Mouse (Mus musculus) hindbrain, embryonic 11.5 days (tissue): ENCODE measurements around the gene Plppr3. TPM values are rescaled to one million over a fixed set of nuclear protein-coding genes. Genes with fewer than 3 reads are reported as not detected.

Experiments used
- ATAC-seq: fragments of 200-750 bp; cut with Nextera tagmentation; 2 replicates; pipeline ENCODE4 v1.8.0; 2017; ENCODE audit warnings: mild to moderate bottlenecking, moderate TSS enrichment, moderate library complexity; ENCODE audit not compliant: low FRiP score
- DNase-seq: peaks from one replicate; pipeline ENCODE4 v3.0.0-alpha.2; 2015; ENCODE audit warnings: low spot score
- H3K27ac ChIP-seq: fragments of 300-500 bp; sonication (generic); 2 replicates; pipeline ENCODE4 v1.5.1; 2014; ENCODE audit warnings: mild to moderate bottlenecking, low read depth, low read length
- H3K27me3 ChIP-seq: fragments of 300-500 bp; sonication (generic); 2 replicates; pipeline ENCODE4 v1.6.1; 2014; ENCODE audit warnings: mild to moderate bottlenecking, low read length, moderate library complexity, mixed read lengths; ENCODE audit not compliant: control insufficient read depth, insufficient read depth
- H3K36me3 ChIP-seq: fragments of 300-500 bp; sonication (generic); 2 replicates; pipeline ENCODE4 v1.6.1; 2014; ENCODE audit warnings: mild to moderate bottlenecking, low read length, moderate library complexity, mixed read lengths; ENCODE audit not compliant: control insufficient read depth, insufficient read depth
- H3K4me1 ChIP-seq: fragments of 300-500 bp; sonication (generic); replicated peaks from 2 replicates; pipeline ENCODE4 v1.6.1; 2014; ENCODE audit warnings: low read length, mixed read lengths; ENCODE audit not compliant: control insufficient read depth, insufficient read depth
- H3K4me2 ChIP-seq: fragments of 300-500 bp; sonication (generic); replicated peaks from 2 replicates; pipeline ENCODE4 v1.6.1; 2014; ENCODE audit warnings: mild to moderate bottlenecking, low read depth, low read length
- H3K4me3 ChIP-seq: fragments of 300-500 bp; sonication (generic); 2 replicates; pipeline ENCODE4 v1.5.1; 2014; ENCODE audit warnings: low read depth, low read length
- H3K9ac ChIP-seq: fragments of 300-500 bp; sonication (generic); 2 replicates; pipeline ENCODE4 v1.6.1; 2014; ENCODE audit warnings: low read depth, low read length
- H3K9me3 ChIP-seq: fragments of 300-500 bp; sonication (generic); 2 replicates; pipeline ENCODE4 v1.6.1; 2016; ENCODE audit warnings: low read length; ENCODE audit not compliant: control insufficient read depth
- WGBS: fragments of 180-500 bp; shearing (Covaris S2); extraction: QIAGEN DNeasy Blood & Tissue Kit; methylation state at CpG from one replicate; pipeline ENCODE4 v1.1.7; 2014; 5-methylcytosine and 5-hydroxymethylcytosine counted together
- polyA plus RNA-seq: library from polyadenylated mRNA; unstranded; fragments of >200 nt; fragmentation: Nextera tagmentation; extraction: Ambion mirVana; gene quantifications from 2 replicates; pipeline ENCODE4 v1.2.1, GENCODE M21; 2014

The Plppr3 gene
- polyA plus RNA-seq, 1 experiment from 2014 or later: 150 TPM

GRCm38 (mm10) chr10:79916808-79917531, 42.5 kb upstream of the Plppr3 start, which contains the start of gene Kiss1r:
Gene Kiss1r, plus strand, starts transcription at chr10:79916971.
- DNase-seq: peak; percentile 89
- peaks cover 46% of the 10 kb centered on the region for H3K27me3 ChIP-seq
- peak within 1 kb of the TSS; percentile 39; the same call in 1 of the 2 replicates for H3K27ac ChIP-seq
- H3K4me3 ChIP-seq: peak within 1 kb of the TSS; percentile 82
- peaks cover 26% of the 10 kb centered on the region for H3K4me1 ChIP-seq
- 2% methylated on average over 41 of the region's 42 CpGs for WGBS
- H3K36me3 ChIP-seq: no peaks in the 10 kb centered on the region
- peak; percentile 83 for ATAC-seq
- no peaks in the 10 kb centered on the region for H3K9me3 ChIP-seq
- peak within 1 kb of the TSS; percentile 91 for H3K9ac ChIP-seq
- H3K4me2 ChIP-seq: peak within 1 kb of the TSS; percentile 92

GRCm38 (mm10) chr10:79916081-79916480, 41.6 kb upstream of the Plppr3 start:
- no peaks in the 10 kb centered on the region for H3K9me3 ChIP-seq
- peak overlapping the region; percentile 91 for H3K9ac ChIP-seq
- peaks cover 20% of the 10 kb centered on the region for H3K4me1 ChIP-seq
- DNase-seq: no peak
- WGBS: 5% methylated on average over 8 of the region's 8 CpGs
- peak overlapping the region; percentile 82 for H3K4me3 ChIP-seq
- H3K4me2 ChIP-seq: peak overlapping the region; percentile 92
- no peak overlapping the region for H3K27ac ChIP-seq
- no peaks in the 10 kb centered on the region for H3K36me3 ChIP-seq
- H3K27me3 ChIP-seq: peaks cover 38% of the 10 kb centered on the region
- ATAC-seq: no peak; the same call in 1 of the 2 replicates

- no peaks in the 10 kb centered on the region for H3K9me3 ChIP-seq
- peaks cover 27% of the 10 kb centered on the region for H3K27me3 ChIP-seq
- H3K4me1 ChIP-seq: peaks cover 14% of the 10 kb centered on the region
- 79% methylated on average over 7 of the region's 7 CpGs for WGBS
- H3K4me3 ChIP-seq: no peak overlapping the region
- no peaks in the 10 kb centered on the region for H3K36me3 ChIP-seq
- DNase-seq (no peak), ATAC-seq (no peak)
- no peak overlapping the region for H3K27ac ChIP-seq
- no peak overlapping the region for H3K9ac ChIP-seq
- peak overlapping the region; percentile 6; the same call in 1 of the 2 replicates for H3K4me2 ChIP-seq
Observed at GRCm38 (mm10) chr10:79914948-79915596, 40.6 kb upstream of the Plppr3 start.

GRCm38 (mm10) chr10:79914131-79914947, 39.9 kb upstream of the Plppr3 start:
- Histone ChIP-seq H3K4me3 (peak overlapping the region; percentile 10; the same call in 1 of the 2 replicates), H3K9ac (no peak overlapping the region), H3K9me3 (no peaks in the 10 kb centered on the region), H3K36me3 (no peaks in the 10 kb centered on the region), H3K27me3 (peaks cover 20% of the 10 kb centered on the region), H3K4me2 (no peak overlapping the region; the same call in 1 of the 2 replicates), H3K4me1 (peaks cover 12% of the 10 kb centered on the region), H3K27ac (no peak overlapping the region)
- ATAC-seq (no peak), DNase-seq (no peak)
- WGBS: 79% methylated on average over 9 of the region's 11 CpGs

GRCm38 (mm10) chr10:79912412-79912811, 38.0 kb upstream of the Plppr3 start:
- Histone ChIP-seq H3K4me2 (no peak overlapping the region), H3K4me3 (no peak overlapping the region), H3K27ac (no peak overlapping the region), H3K27me3 (peaks cover under 1% of the 10 kb centered on the region), H3K4me1 (peaks cover 8% of the 10 kb centered on the region), H3K9me3 (no peaks in the 10 kb centered on the region), H3K36me3 (no peaks in the 10 kb centered on the region), H3K9ac (no peak overlapping the region)
- 71% methylated on average over 20 of the region's 20 CpGs for WGBS
- DNase-seq (no peak), ATAC-seq (no peak)

GRCm38 (mm10) chr10:79910556-79910955, 36.1 kb upstream of the Plppr3 start, which contains the start of gene Gm26602:
Gene Gm26602, plus strand, starts transcription at chr10:79910856.
- no peak for ATAC-seq
- Histone ChIP-seq H3K27me3 (no peaks in the 10 kb centered on the region), H3K9ac (no peak within 1 kb of the TSS), H3K4me3 (no peak within 1 kb of the TSS), H3K27ac (no peak within 1 kb of the TSS), H3K4me2 (no peak within 1 kb of the TSS), H3K9me3 (no peaks in the 10 kb centered on the region), H3K4me1 (0 out of 2 replicates have a peak, but pooled peaks cover 4% of the 10 kb centered on the region), H3K36me3 (no peaks in the 10 kb centered on the region)
- DNase-seq: no peak
- WGBS: 92% methylated on average over 4 of the region's 4 CpGs

- Histone ChIP-seq H3K27me3 (no peaks in the 10 kb centered on the region), H3K9ac (no peak overlapping the region; the same call in 1 of the 2 replicates), H3K9me3 (no peaks in the 10 kb centered on the region), H3K4me3 (no peak overlapping the region), H3K36me3 (no peaks in the 10 kb centered on the region), H3K27ac (peak overlapping the region; percentile 96), H3K4me1 (no peaks in the 10 kb centered on the region), H3K4me2 (no peak overlapping the region; the same call in 1 of the 2 replicates)
- 24% methylated on average over 14 of the region's 14 CpGs for WGBS
- ATAC-seq (peak; percentile 60; the same call in 1 of the 2 replicates), DNase-seq (peak; percentile 57)
Observed at GRCm38 (mm10) chr10:79909092-79909922, 34.9 kb upstream of the Plppr3 start.
